Mouse (Mus musculus) limb, embryonic 10.5 days (tissue): Measurements from ENCODE around the gene Hmgb1. TPM values are rescaled to one million over a fixed set of nuclear protein-coding genes. Genes with fewer than 3 reads are reported as not detected.

Experiments used
- DNase-seq: peaks from one replicate; pipeline ENCODE4 v3.0.0-alpha.2; 2017; ENCODE audit warnings: low spot score
- H3K27ac ChIP-seq: fragments of 300-500 bp; sonication (generic); 2 replicates; pipeline ENCODE4 v1.5.1; 2016; ENCODE audit warnings: mild to moderate bottlenecking
- H3K27me3 ChIP-seq: fragments of 300-500 bp; sonication (generic); 2 replicates; pipeline ENCODE4 v1.6.1; 2016; ENCODE audit warnings: low read depth, mild to moderate bottlenecking; ENCODE audit not compliant: poor library complexity, severe bottlenecking
- H3K36me3 ChIP-seq: fragments of 300-500 bp; sonication (generic); 2 replicates; pipeline ENCODE4 v1.6.1; 2016; ENCODE audit warnings: mild to moderate bottlenecking, moderate library complexity
- H3K4me1 ChIP-seq: fragments of 300-500 bp; sonication (generic); 2 replicates; pipeline ENCODE4 v1.6.1; 2016
- H3K4me3 ChIP-seq: fragments of 300-500 bp; sonication (generic); 2 replicates; pipeline ENCODE4 v1.5.1; 2016; ENCODE audit warnings: mild to moderate bottlenecking, moderate library complexity
- H3K9me3 ChIP-seq: fragments of 300-500 bp; sonication (generic); replicated peaks from 2 replicates; pipeline ENCODE4 v1.6.1; 2016; ENCODE audit warnings: mild to moderate bottlenecking
- WGBS: fragments of 180-500 bp; shearing (Covaris S2); methylation state at CpG from one replicate; pipeline ENCODE4 v1.1.7; 2016; 5-methylcytosine and 5-hydroxymethylcytosine counted together
- polyA plus RNA-seq: library from polyadenylated mRNA; unstranded; fragments of >200 nt; fragmentation: Nextera tagmentation; extraction: Ambion mirVana; gene quantifications from 2 replicates; pipeline ENCODE4 v1.2.1, GENCODE M21; 2016

Hmgb1 gene
- polyA plus RNA-seq, 1 experiment from 2014 or later, result 1,835 TPM

DNA sequence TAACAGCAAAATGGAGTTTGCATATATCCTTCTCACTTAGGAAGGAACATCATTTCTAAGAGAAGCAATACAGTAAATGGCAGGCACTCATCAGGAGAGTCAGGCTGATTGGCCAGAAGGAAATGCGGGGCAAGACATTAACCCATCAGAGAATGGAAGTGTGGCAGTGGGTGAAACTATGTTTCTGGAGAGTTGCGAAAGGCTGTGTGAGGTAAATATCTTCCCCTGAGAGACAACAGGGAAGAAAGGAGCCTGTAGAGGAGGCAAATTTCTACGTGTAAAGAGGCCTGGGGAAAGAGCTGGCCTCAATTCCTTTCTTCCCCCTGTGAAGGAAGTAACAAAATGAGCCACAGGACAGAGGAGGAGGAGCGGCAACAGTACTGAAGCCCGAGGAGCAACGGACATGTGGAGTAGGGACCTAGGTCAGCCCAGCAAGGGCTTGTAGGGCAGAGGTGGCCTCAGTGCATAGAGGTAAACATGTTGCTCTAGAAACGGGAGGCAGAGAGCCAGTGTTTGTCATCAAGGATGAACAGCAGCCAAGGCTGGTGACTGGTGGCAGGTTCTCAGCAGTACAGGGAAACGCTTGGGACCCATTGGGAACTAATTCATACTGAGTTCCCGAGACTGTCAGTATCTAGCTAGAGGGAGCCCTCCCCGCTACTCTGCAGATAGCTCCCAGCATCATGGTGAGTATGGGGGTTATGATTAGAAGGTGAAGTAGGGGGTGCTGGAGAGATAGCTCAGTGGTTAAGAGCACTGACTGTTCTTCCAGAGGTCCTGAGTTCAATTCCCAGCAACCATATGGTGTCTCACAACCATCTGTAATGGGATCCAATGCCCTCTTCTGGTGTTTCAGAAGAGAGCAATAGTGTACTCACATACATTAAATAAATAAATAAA is 48.6 kb downstream of the Hmgb1 start:
- no peak for DNase-seq
- Histone ChIP-seq H3K4me1 (peaks cover 29% of the 10 kb centered on the region), H3K27me3 (no peaks in the 10 kb centered on the region), H3K4me3 (no peak overlapping the region), H3K27ac (0 out of 2 replicates have a peak overlapping the region, but pooled peaks have one; percentile 9), H3K36me3 (no peaks in the 10 kb centered on the region), H3K9me3 (no peaks in the 10 kb centered on the region)
- 81% methylated on average over 10 of the region's 10 CpGs for WGBS

DNA sequence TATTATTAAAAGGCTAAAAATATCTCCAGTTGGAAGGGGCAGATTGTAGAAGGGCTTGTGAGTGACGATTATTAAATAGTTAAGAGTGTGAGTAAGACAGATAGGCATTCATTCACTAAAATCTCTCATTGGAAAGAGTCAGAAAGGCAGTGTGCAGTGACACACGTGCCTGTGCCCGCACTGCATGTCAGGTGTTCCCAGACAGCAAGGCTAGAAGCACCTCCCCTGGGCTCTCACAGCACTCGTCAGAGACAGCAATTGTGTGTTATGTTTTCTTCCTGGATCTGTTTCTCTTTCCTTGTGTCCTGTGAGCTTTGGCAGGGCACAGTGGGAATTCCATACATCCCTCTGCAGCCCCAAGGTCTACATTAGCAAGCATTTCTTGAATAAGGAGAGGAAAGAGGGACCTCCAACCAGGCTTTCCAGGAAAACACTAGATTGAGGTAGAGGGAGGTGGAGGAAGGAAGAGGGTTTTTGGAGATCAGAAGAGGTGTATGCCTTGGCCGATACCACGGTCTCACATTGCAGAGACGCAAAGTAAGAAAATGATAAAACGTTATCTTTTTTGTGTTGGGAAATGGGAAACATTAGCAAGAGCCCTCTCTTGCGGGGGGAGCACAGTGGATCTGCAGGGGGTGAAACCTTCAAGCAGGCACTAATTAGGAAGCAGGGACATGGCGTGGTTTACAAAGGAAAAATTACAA is 49.4 kb downstream of the Hmgb1 start:
- 86% methylated on average over 10 of the region's 10 CpGs for WGBS
- H3K9me3 ChIP-seq, result no peaks in the 10 kb centered on the region
- no peaks in the 10 kb centered on the region for H3K36me3 ChIP-seq
- no peak overlapping the region for H3K4me3 ChIP-seq
- no peak overlapping the region for H3K27ac ChIP-seq
- DNase-seq, result no peak
- H3K4me1 ChIP-seq, result peaks cover 32% of the 10 kb centered on the region
- H3K27me3 ChIP-seq, result no peaks in the 10 kb centered on the region

DNA sequence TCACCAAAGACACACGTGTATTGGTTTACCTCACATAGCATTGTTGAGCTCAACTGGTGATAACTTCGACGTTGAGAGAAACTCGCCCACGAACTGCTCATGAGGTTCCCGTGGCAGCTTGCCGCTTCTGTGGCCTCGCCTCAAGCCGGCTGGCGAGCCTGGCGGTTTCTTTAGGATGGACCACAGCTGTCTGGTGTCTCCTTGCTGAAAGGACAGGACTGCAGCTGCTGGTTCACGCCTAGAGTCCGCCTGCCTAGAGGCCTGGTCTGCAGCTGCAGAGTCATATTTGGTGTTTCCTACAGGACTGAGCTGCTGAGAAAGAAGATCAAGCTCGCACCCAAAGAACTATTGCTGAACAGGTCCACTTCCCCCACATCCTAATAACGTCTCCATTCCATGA is 55.8 kb downstream of the Hmgb1 start:
- WGBS, result 88% methylated on average over 15 of the region's 15 CpGs
- no peak for DNase-seq

DNA sequence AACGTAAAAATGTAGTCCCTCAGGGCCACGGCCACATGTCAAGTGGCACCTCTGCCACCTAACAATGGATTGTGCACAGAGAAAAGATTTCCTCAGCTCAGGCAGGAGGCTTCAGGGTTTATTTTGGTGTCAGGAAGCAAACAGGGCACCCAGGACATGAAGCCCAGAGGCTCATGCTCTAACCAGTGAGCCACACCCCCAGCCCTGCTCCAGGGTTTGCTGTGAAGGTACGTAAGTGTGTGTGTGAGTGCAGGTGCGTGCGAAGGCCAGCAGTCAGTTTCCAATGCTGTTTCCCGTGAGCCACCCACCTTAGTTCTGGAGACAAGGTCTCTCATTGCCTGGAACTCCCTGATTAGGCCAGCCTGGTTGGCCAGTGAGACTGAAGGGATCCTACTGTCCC is 60.5 kb downstream of the Hmgb1 start:
- no peak overlapping the region for H3K4me3 ChIP-seq
- DNase-seq, result no peak
- H3K9me3 ChIP-seq, result no peaks in the 10 kb centered on the region; the same call in 1 of the 2 replicates
- no peaks in the 10 kb centered on the region for H3K36me3 ChIP-seq
- H3K27ac ChIP-seq, result no peak overlapping the region
- H3K27me3 ChIP-seq, result no peaks in the 10 kb centered on the region
- WGBS, result 87% methylated on average over 6 of the region's 6 CpGs
- peaks cover under 1% of the 10 kb centered on the region for H3K4me1 ChIP-seq

More for the DNA sequence above, 55.8 kb downstream of the Hmgb1 start:
- H3K9me3 ChIP-seq, result no peaks in the 10 kb centered on the region; the same call in 1 of the 2 replicates
- no peak overlapping the region for H3K4me3 ChIP-seq
- no peaks in the 10 kb centered on the region for H3K27me3 ChIP-seq
- no peaks in the 10 kb centered on the region for H3K36me3 ChIP-seq
- H3K4me1 ChIP-seq, result peaks cover 23% of the 10 kb centered on the region
- no peak overlapping the region for H3K27ac ChIP-seq

DNA sequence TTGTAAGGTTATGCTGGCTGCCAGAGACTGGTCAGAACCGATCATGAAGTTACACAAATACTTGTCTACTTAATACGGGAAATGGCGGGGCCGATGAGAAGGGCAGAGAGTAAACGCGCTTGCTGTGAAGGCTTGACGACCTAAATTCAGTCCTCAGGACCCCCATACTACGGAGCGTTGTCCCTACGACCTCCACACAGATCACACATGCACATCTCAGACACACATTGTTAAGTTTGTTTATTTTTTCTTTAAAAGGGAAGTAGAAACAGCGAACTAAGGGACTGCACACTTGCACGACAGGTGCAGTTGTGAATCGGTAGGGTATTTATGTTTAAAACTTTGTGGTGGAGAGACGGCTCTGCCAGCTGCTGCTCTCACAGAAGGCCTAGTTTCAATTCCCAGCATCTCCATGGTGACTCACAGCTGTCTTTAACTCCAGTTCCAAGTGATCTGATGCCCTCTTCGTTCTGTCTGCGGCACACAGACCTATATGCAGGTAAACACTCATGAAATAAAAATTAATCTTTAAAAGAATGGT is 64.9 kb downstream of the Hmgb1 start:
- Histone ChIP-seq H3K36me3 (no peaks in the 10 kb centered on the region), H3K9me3 (no peaks in the 10 kb centered on the region), H3K27ac (no peak overlapping the region), H3K4me1 (peaks cover 18% of the 10 kb centered on the region), H3K27me3 (no peaks in the 10 kb centered on the region), H3K4me3 (no peak overlapping the region)
- DNase-seq, result no peak
- WGBS, result 94% methylated on average over 16 of the region's 16 CpGs

DNA sequence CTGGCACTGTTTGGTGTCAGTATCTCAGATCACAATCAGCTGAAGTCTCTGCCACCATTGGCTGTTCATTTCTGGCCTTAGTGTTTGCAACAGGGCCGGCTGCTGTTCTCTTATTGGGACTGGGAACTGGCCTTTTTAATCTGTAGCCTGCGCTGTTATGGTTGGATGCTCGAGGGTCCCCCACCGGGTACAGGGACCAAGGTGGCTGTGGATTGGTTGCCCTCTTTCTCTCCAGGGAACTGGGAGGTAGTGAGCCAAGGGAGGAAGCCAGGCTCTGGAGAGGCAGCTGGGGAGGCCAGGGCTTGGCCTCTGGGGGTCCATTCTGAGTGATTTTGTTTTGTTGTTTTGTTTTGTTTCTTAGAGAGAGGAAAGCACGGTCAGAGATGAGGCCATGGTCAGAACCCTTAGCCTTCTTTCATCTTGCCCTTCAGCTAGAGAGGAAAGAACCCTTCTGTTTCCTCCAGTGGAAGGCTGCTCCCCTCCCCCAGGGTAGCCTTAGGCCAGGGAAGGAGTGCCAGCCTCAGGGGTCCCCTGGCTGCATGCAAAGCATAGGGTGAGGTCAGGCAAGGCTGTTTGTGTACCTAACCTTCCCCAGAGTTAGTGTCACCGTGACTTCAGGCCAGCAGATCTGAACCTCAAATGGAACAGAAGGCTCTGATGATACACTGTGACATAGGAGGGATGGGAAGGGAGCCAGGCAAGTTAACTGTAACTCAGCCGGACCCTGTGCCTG is 66.3 kb downstream of the Hmgb1 start:
- Histone ChIP-seq H3K4me1 (peaks cover 21% of the 10 kb centered on the region), H3K9me3 (no peaks in the 10 kb centered on the region), H3K4me3 (no peak overlapping the region), H3K36me3 (no peaks in the 10 kb centered on the region), H3K27me3 (no peaks in the 10 kb centered on the region), H3K27ac (peak overlapping the region; percentile 65; the same call in 1 of the 2 replicates)
- 51% methylated on average over 7 of the region's 7 CpGs for WGBS
- DNase-seq, result no peak

DNA sequence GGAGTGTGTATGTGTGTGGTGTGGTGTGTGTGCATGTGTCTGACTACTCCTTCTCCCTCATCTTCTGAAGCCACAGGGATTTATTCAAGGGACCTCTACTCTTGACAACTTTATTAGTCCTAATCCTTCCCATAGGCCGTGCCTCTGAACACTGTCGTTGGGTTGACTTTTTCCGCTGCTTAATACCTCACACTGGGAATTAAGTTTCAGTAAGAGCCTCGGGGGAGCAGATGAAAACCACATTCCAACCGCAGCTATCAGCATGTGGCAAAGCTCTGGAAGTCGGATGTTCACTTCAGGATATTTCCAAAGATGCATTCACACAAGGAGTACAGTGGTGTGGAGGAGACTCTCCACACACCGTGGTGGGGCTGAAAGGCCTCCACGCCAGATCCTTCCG is 69.7 kb downstream of the Hmgb1 start:
- Histone ChIP-seq H3K9me3 (no peaks in the 10 kb centered on the region), H3K4me3 (no peak overlapping the region), H3K27me3 (no peaks in the 10 kb centered on the region), H3K27ac (no peak overlapping the region), H3K36me3 (no peaks in the 10 kb centered on the region), H3K4me1 (peaks cover 21% of the 10 kb centered on the region)
- WGBS, result 74% methylated on average over 9 of the region's 9 CpGs
- DNase-seq, result no peak

DNA sequence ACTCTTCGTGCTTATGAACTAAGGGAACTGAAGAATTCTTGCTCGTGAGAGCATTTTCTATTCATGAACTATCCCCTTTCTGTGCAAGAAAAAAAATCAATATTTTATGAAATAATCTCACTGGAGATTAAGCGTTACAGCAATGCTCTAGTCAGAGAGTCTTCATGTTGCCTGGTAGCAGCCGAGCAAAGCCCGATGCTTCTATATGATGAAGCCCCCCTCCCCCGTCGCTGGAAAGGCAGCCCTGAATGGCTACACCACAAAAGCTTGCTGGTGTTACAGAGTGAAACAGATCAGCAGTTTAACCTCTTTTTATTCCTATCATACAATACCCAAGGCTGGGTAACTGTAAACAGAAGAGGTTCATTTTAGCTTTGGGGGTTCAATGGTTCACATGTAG is 70.3 kb downstream of the Hmgb1 start:
- no peaks in the 10 kb centered on the region for H3K9me3 ChIP-seq
- peaks cover 21% of the 10 kb centered on the region for H3K4me1 ChIP-seq
- no peak overlapping the region for H3K27ac ChIP-seq
- no peak for DNase-seq
- 86% methylated on average over 7 of the region's 7 CpGs for WGBS
- H3K36me3 ChIP-seq, result no peaks in the 10 kb centered on the region
- no peak overlapping the region for H3K4me3 ChIP-seq
- H3K27me3 ChIP-seq, result no peaks in the 10 kb centered on the region

DNA sequence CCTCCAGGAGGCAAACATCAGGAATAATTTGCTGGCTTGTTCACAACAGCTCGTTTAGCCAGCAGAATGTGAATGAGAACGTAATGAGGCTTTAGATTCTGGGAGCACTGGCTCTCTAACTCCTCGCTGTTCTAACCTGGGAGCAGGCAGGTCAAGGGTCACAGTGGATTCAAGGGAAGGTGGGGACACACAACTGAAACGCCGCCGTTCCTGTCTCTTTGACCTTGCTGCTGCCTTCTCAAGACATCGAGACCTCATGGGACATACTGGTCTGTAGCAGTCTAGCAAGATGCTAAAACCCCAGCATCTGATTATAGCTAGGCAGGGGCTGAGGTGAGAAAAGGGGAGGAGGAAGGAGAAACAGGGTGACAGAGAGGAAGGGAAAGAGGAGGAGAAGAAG is 70.8 kb downstream of the Hmgb1 start:
- 66% methylated on average over 7 of the region's 7 CpGs for WGBS

DNA sequence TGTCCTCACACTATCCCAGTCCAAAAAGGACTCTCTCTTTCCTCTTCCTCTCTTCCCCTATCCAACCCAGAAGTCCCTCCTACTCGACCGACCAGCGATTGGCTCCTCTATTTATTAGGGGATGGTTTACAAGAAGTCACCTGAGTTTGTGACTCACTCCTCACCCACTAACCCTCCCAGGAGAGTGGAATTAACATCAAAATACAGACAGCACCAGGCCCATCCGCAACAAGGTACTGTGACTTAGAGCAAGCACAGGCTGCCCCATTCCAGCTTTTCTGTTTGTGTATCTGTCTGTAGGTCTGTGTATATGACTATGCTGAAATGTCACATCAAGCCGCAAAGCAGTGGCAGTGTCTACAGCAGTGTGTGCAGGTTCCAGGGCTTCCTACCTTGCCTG is 71.7 kb downstream of the Hmgb1 start:
- Histone ChIP-seq H3K4me1 (peaks cover 8% of the 10 kb centered on the region), H3K27ac (no peak overlapping the region), H3K9me3 (no peaks in the 10 kb centered on the region), H3K36me3 (no peaks in the 10 kb centered on the region), H3K27me3 (no peaks in the 10 kb centered on the region), H3K4me3 (no peak overlapping the region)
- DNase-seq, result no peak
- WGBS, result 89% methylated on average over 5 of the region's 5 CpGs

More for the DNA sequence above, 70.8 kb downstream of the Hmgb1 start:
- Histone ChIP-seq H3K4me3 (no peak overlapping the region), H3K27me3 (no peaks in the 10 kb centered on the region), H3K9me3 (no peaks in the 10 kb centered on the region), H3K36me3 (no peaks in the 10 kb centered on the region), H3K4me1 (peaks cover 17% of the 10 kb centered on the region), H3K27ac (no peak overlapping the region)
- no peak for DNase-seq

DNA sequence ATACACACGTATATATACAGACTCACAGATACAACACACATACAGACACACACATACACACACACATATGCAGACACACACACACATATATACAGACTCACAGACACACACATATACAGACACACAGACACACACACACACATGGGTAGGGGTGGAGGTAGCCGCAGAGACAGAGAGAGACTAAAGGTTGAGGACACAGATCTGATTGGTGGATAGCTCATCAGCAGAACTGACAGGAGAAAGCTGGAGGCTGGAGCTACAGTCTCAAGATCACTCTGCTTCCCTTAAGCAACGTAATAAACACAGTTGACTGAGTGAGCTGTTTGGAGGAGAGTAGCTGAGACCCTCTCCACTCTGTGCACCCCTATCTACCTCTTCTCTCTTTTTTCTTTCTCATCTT is 75.1 kb downstream of the Hmgb1 start:
- Histone ChIP-seq H3K4me1 (peaks cover under 1% of the 10 kb centered on the region; the same call in 1 of the 2 replicates), H3K9me3 (no peaks in the 10 kb centered on the region), H3K27ac (no peak overlapping the region), H3K4me3 (no peak overlapping the region), H3K27me3 (no peaks in the 10 kb centered on the region), H3K36me3 (no peaks in the 10 kb centered on the region)
- WGBS, result 81% methylated on average over 3 of the region's 3 CpGs
- no peak for DNase-seq

DNA sequence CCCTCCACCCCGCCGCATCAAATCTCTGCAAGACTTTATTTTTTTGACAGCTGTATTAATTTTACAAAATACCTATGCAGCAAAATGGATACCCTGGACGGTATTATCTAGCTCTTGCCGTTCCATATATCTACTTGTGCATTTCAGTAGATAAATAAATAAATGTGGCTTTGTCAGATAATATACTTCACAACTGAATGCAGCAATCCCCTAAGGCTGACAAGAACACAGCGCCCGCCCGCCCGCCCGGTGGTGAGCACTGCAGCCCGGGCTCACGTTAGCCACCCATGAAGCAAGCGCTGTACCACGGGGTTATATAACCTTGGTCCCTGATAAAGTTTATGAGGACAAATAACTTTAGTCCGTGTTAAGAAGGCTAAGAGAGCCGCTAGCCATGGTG is 76.1 kb downstream of the Hmgb1 start:
- no peak for DNase-seq
- H3K27me3 ChIP-seq, result no peaks in the 10 kb centered on the region
- no peak overlapping the region for H3K27ac ChIP-seq
- H3K4me3 ChIP-seq, result no peak overlapping the region
- no peaks in the 10 kb centered on the region for H3K4me1 ChIP-seq
- 92% methylated on average over 15 of the region's 15 CpGs for WGBS
- no peaks in the 10 kb centered on the region for H3K36me3 ChIP-seq
- H3K9me3 ChIP-seq, result no peaks in the 10 kb centered on the region
